Mouse (Mus musculus) heart, postnatal 0 days (tissue): ENCODE measurements around the gene Scn3a.

Experiments used
- CTCF ChIP-seq: IDR thresholded peaks from 2 replicates; pipeline ENCODE4 v1.5.1; 2016; ENCODE audit warnings: antibody characterized with exemption, control low read depth, low read depth
- EP300 ChIP-seq: IDR thresholded peaks from 2 replicates; pipeline ENCODE4 v1.6.1; 2016; ENCODE audit warnings: antibody characterized with exemption, low read depth

- TF ChIP-seq CTCF = no peak
- no peak for TF ChIP-seq EP300
These were observed 86.3 kb downstream of the Scn3a start for GRCm38 (mm10) chr2:65481007-65481672.
